Mouse (Mus musculus) forebrain, embryonic 15.5 days (tissue): ENCODE results near the gene Ccdc186. TPM values are rescaled to one million over a fixed set of nuclear protein-coding genes. Genes with fewer than 3 reads are reported as not detected.
"Not testable (repeated sequence)": the region's sequence is repeated elsewhere in the genome, so short reads cannot be mapped to it uniquely, and the experiment has no call there.

Experiments used
- ATAC-seq: fragments of 200-750 bp; cut with Nextera tagmentation; replicated peaks from 2 replicates; pipeline ENCODE4 v1.8.0; 2017; ENCODE audit warnings: mild to moderate bottlenecking, moderate TSS enrichment, moderate library complexity
- H3K27ac ChIP-seq: fragments of 300-500 bp; sonication (generic); replicated peaks from 2 replicates; pipeline ENCODE4 v1.5.1; 2015; ENCODE audit warnings: mild to moderate bottlenecking, inconsistent platforms
- H3K27me3 ChIP-seq: fragments of 300-500 bp; sonication (generic); 2 replicates; pipeline ENCODE4 v1.6.1; 2015; ENCODE audit warnings: inconsistent platforms
- H3K36me3 ChIP-seq: fragments of 300-500 bp; sonication (generic); 2 replicates; pipeline ENCODE4 v1.6.1; 2015; ENCODE audit warnings: mild to moderate bottlenecking, inconsistent platforms
- H3K4me1 ChIP-seq: fragments of 300-500 bp; sonication (generic); 2 replicates; pipeline ENCODE4 v1.6.1; 2015; ENCODE audit warnings: inconsistent platforms
- H3K4me2 ChIP-seq: fragments of 300-500 bp; sonication (generic); replicated peaks from 2 replicates; pipeline ENCODE4 v1.6.1; 2015; ENCODE audit warnings: mild to moderate bottlenecking, inconsistent platforms
- H3K4me3 ChIP-seq: fragments of 300-500 bp; sonication (generic); 2 replicates; pipeline ENCODE4 v1.5.1; 2015; ENCODE audit warnings: mild to moderate bottlenecking, inconsistent platforms
- H3K9ac ChIP-seq: fragments of 300-500 bp; sonication (generic); replicated peaks from 2 replicates; pipeline ENCODE4 v1.6.1; 2015; ENCODE audit warnings: mild to moderate bottlenecking, inconsistent platforms
- H3K9me3 ChIP-seq: fragments of 300-500 bp; sonication (generic); 2 replicates; pipeline ENCODE4 v1.6.1; 2016; ENCODE audit warnings: inconsistent platforms
- WGBS: fragments of 180-500 bp; shearing (Covaris S2); methylation state at CpG from one replicate; pipeline ENCODE4 v1.1.7; 2015; ENCODE audit warnings: mixed read lengths; 5-methylcytosine and 5-hydroxymethylcytosine counted together
- polyA plus RNA-seq: library from polyadenylated mRNA; unstranded; fragments of >200 nt; fragmentation: Nextera tagmentation; extraction: Ambion mirVana; gene quantifications from 2 replicates; pipeline ENCODE4 v1.2.1, GENCODE M21; 2015

The Ccdc186 gene
- polyA plus RNA-seq, 1 experiment from 2014 or later = 27.6 TPM

DNA sequence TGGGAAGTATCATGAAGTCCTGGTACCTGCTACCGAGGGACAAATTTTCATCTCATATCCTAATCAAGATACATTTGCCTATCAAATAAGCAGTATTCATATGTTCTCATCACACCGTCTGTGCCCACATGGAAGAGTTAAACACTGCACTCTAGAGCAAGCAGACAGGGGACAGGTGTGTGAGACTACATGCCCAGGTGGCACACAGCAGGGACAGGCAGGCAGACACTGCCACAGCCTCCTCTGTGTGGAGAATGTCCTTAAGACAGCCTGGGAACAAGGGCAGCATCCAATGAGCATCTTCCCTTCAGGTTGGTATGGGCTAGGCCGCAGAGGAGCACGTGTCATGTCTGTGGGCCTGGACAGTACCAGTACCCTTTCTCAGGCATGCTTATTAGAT lies 59.3 kb downstream of the Ccdc186 start:
- H3K4me2 ChIP-seq = no peak overlapping the region
- no peak overlapping the region for H3K9ac ChIP-seq
- no peaks in the 10 kb centered on the region for H3K4me1 ChIP-seq
- 94% methylated on average over 4 of the region's 4 CpGs for WGBS
- no peaks in the 10 kb centered on the region for H3K9me3 ChIP-seq
- no peaks in the 10 kb centered on the region for H3K36me3 ChIP-seq
- H3K27ac ChIP-seq = no peak overlapping the region
- H3K4me3 ChIP-seq = no peak overlapping the region
- H3K27me3 ChIP-seq = no peaks in the 10 kb centered on the region
- no peak for ATAC-seq

GRCm38 (mm10) chr19:56761727-56762126 lies 60.3 kb downstream of the Ccdc186 start:
- Histone ChIP-seq H3K27me3 (no peaks in the 10 kb centered on the region), H3K4me1 (no peaks in the 10 kb centered on the region), H3K9me3 (no peaks in the 10 kb centered on the region), H3K4me2 (no peak overlapping the region), H3K9ac (no peak overlapping the region), H3K4me3 (no peak overlapping the region), H3K27ac (no peak overlapping the region), H3K36me3 (no peaks in the 10 kb centered on the region)
- ATAC-seq = no peak
- 88% methylated on average over 2 of the region's 2 CpGs for WGBS

- Histone ChIP-seq H3K4me1 (no peaks in the 10 kb centered on the region), H3K4me2 (no peak overlapping the region), H3K27ac (no peak overlapping the region), H3K9me3 (no peaks in the 10 kb centered on the region), H3K27me3 (no peaks in the 10 kb centered on the region), H3K36me3 (no peaks in the 10 kb centered on the region), H3K9ac (no peak overlapping the region), H3K4me3 (no peak overlapping the region)
- 92% methylated on average over 5 of the region's 5 CpGs for WGBS
- no peak for ATAC-seq
Observed at GRCm38 (mm10) chr19:56761096-56761495, 60.9 kb downstream of the Ccdc186 start.

GRCm38 (mm10) chr19:56760306-56760940 lies 61.6 kb downstream of the Ccdc186 start:
- H3K4me2 ChIP-seq = no peak overlapping the region
- no peaks in the 10 kb centered on the region for H3K4me1 ChIP-seq
- 92% methylated on average over 8 of the region's 8 CpGs for WGBS
- no peak overlapping the region for H3K27ac ChIP-seq
- H3K4me3 ChIP-seq = no peak overlapping the region
- H3K27me3 ChIP-seq = no peaks in the 10 kb centered on the region
- H3K9ac ChIP-seq = no peak overlapping the region
- no peaks in the 10 kb centered on the region for H3K9me3 ChIP-seq
- H3K36me3 ChIP-seq = no peaks in the 10 kb centered on the region
- ATAC-seq = no peak

- Histone ChIP-seq H3K27ac (no peak overlapping the region), H3K4me1 (no peaks in the 10 kb centered on the region), H3K36me3 (no peaks in the 10 kb centered on the region), H3K9ac (no peak overlapping the region), H3K27me3 (no peaks in the 10 kb centered on the region), H3K4me3 (no peak overlapping the region), H3K9me3 (no peaks in the 10 kb centered on the region), H3K4me2 (no peak overlapping the region)
- ATAC-seq = no peak
- 96% methylated on average over 4 of the region's 4 CpGs for WGBS
Observed at GRCm38 (mm10) chr19:56759740-56760139, 62.2 kb downstream of the Ccdc186 start.

GRCm38 (mm10) chr19:56758311-56758710 lies 63.7 kb downstream of the Ccdc186 start:
- no peaks in the 10 kb centered on the region for H3K9me3 ChIP-seq
- 99% methylated on average over 2 of the region's 2 CpGs for WGBS
- H3K4me1 ChIP-seq = no peaks in the 10 kb centered on the region
- no peak overlapping the region for H3K4me2 ChIP-seq
- H3K27ac ChIP-seq = no peak overlapping the region
- no peak overlapping the region for H3K9ac ChIP-seq
- no peaks in the 10 kb centered on the region for H3K36me3 ChIP-seq
- no peaks in the 10 kb centered on the region for H3K27me3 ChIP-seq
- no peak overlapping the region for H3K4me3 ChIP-seq
- no peak for ATAC-seq

DNA sequence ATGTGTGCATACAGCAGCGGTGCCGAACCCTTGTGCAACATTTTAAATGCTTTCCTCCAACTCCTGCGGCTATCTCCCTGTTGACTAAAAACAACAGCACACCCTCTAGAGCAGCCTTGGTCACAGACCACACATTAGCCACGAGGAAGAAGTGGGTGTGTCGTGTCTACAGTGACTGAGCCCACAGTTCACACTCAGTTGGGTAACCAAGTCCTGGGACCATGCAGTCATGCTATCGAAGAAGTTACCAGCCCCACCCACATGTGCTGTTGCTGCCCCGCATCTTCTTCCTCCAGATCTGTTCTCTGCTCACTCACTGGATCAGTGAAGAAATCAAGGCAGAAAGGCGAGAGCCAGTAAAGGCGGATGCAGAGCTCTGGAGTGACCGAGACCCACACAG lies 65.6 kb downstream of the Ccdc186 start:
- H3K9ac ChIP-seq = no peak overlapping the region
- H3K4me2 ChIP-seq = no peak overlapping the region
- 85% methylated on average over 10 of the region's 10 CpGs for WGBS
- no peaks in the 10 kb centered on the region for H3K9me3 ChIP-seq
- no peak overlapping the region for H3K4me3 ChIP-seq
- peaks cover under 1% of the 10 kb centered on the region; the same call in 1 of the 2 replicates for H3K4me1 ChIP-seq
- no peaks in the 10 kb centered on the region for H3K36me3 ChIP-seq
- no peaks in the 10 kb centered on the region for H3K27me3 ChIP-seq
- ATAC-seq = no peak
- no peak overlapping the region for H3K27ac ChIP-seq

DNA sequence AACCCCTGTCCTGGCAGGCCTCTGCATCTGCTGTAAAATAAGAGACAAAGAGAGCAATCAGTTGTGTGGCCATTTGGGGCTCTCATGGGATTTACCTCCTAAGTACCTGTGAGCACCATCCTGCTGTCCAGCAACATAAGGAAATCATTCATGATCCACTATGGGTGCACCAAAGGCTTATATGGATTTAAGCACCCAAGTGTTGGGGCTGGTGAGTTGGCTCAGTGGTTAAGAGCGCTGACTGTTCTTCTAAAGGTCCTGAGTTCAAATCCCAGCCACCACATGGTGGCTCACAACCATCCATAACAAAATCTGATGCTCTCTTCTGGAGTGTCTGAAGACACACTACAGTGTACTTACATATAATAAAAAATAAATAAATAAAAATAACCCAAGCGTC lies 67.5 kb downstream of the Ccdc186 start:
- not testable (repeated sequence) for H3K9ac ChIP-seq, H3K4me2 ChIP-seq, H3K9me3 ChIP-seq, H3K36me3 ChIP-seq, ATAC-seq, H3K4me3 ChIP-seq, H3K27me3 ChIP-seq, H3K27ac ChIP-seq
- 93% methylated on average over 2 of the region's 2 CpGs for WGBS
- H3K4me1 ChIP-seq = peaks cover 11% of the 10 kb centered on the region; the same call in 1 of the 2 replicates

GRCm38 (mm10) chr19:56750709-56751108 lies 71.3 kb downstream of the Ccdc186 start:
- no peaks in the 10 kb centered on the region for H3K9me3 ChIP-seq
- no peak overlapping the region for H3K27ac ChIP-seq
- H3K4me1 ChIP-seq = peaks cover 11% of the 10 kb centered on the region; the same call in 1 of the 2 replicates
- 0 out of 2 replicates have a peak, but pooled peaks have one; percentile 26 for ATAC-seq
- no peaks in the 10 kb centered on the region for H3K27me3 ChIP-seq
- WGBS = 22% methylated on average over 4 of the region's 4 CpGs
- H3K9ac ChIP-seq = no peak overlapping the region
- H3K4me2 ChIP-seq = no peak overlapping the region
- H3K36me3 ChIP-seq = no peaks in the 10 kb centered on the region
- no peak overlapping the region for H3K4me3 ChIP-seq

- ATAC-seq = no peak
- peaks cover 18% of the 10 kb centered on the region for H3K4me1 ChIP-seq
- no peaks in the 10 kb centered on the region for H3K9me3 ChIP-seq
- 60% methylated on average over 3 of the region's 3 CpGs for WGBS
- no peaks in the 10 kb centered on the region for H3K27me3 ChIP-seq
- no peak overlapping the region for H3K4me3 ChIP-seq
- H3K9ac ChIP-seq = no peak overlapping the region
- H3K4me2 ChIP-seq = no peak overlapping the region
- H3K36me3 ChIP-seq = no peaks in the 10 kb centered on the region
- H3K27ac ChIP-seq = no peak overlapping the region
Observed at GRCm38 (mm10) chr19:56749343-56749742, 72.6 kb downstream of the Ccdc186 start.

- Histone ChIP-seq H3K27me3 (no peaks in the 10 kb centered on the region), H3K4me2 (no peak overlapping the region), H3K9me3 (no peaks in the 10 kb centered on the region), H3K27ac (no peak overlapping the region), H3K4me1 (peaks cover 23% of the 10 kb centered on the region), H3K4me3 (no peak overlapping the region), H3K36me3 (no peaks in the 10 kb centered on the region), H3K9ac (no peak overlapping the region)
- WGBS = 62% methylated on average over 10 of the region's 10 CpGs
- ATAC-seq = no peak
Observed at GRCm38 (mm10) chr19:56747878-56748277, 74.1 kb downstream of the Ccdc186 start.

DNA sequence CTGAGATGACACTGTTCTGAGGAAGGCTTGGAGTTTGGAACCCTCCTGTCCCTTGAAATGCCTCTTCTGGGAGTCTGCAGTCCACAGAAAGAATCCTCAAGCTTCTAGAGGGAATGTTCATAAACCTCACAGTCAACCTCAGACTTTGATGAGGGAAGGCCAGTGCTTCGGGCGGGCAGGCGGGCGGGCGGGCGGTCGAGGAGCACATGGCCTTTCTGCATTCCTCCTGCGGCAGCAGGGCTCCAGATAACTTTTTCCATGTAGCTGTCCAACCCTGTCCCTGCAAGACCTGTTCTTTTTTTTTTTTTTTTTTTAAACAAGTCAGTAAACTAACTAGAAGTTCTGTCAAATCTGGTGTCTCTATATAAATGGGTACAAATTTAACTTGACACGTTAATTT lies 75.4 kb downstream of the Ccdc186 start:
- Histone ChIP-seq H3K27me3 (no peaks in the 10 kb centered on the region), H3K9me3 (no peaks in the 10 kb centered on the region), H3K27ac (no peak overlapping the region), H3K4me2 (no peak overlapping the region), H3K36me3 (no peaks in the 10 kb centered on the region), H3K9ac (no peak overlapping the region), H3K4me3 (no peak overlapping the region), H3K4me1 (peaks cover 23% of the 10 kb centered on the region)
- no peak for ATAC-seq
- 95% methylated on average over 9 of the region's 9 CpGs for WGBS

GRCm38 (mm10) chr19:56745528-56745927 lies 76.5 kb downstream of the Ccdc186 start:
- Histone ChIP-seq H3K4me1 (peaks cover 14% of the 10 kb centered on the region), H3K9me3 (no peaks in the 10 kb centered on the region), H3K27me3 (no peaks in the 10 kb centered on the region), H3K4me2 (no peak overlapping the region), H3K4me3 (no peak overlapping the region), H3K9ac (no peak overlapping the region), H3K36me3 (no peaks in the 10 kb centered on the region), H3K27ac (no peak overlapping the region)
- WGBS = 75% methylated on average over 6 of the region's 6 CpGs
- ATAC-seq = no peak
